Mouse (Mus musculus) brain, embryonic 14.5 days (tissue): ENCODE measurements around the gene Cfap36.
A peak's percentile ranks its signal among the peaks of the same experiment; 100 is the strongest.

ENCODE experiments used
- CTCF ChIP-seq: fragments of 200-500 bp; IDR thresholded peaks from 2 replicates; pipeline ENCODE4 v1.5.1; 2012; ENCODE audit warnings: inconsistent platforms, mild to moderate bottlenecking, moderate library complexity, borderline replicate concordance; ENCODE audit not compliant: insufficient read depth, insufficient read length; ENCODE audit errors: extremely low read depth
- POLR2A ChIP-seq: fragments of 200-500 bp; IDR thresholded peaks from 2 replicates; pipeline ENCODE4 v1.6.1; 2012; ENCODE audit warnings: mild to moderate bottlenecking, inconsistent platforms, borderline replicate concordance; ENCODE audit not compliant: poor library complexity, insufficient read depth, insufficient read length, severe bottlenecking; ENCODE audit errors: extremely low read depth

GRCm38 (mm10) chr11:29172563-29173124 is 74.6 kb downstream of the Cfap36 start, which contains the start of gene Ppp4r3b:
- TF ChIP-seq POLR2A (peak; percentile 61; the same call in 1 of the 2 replicates), CTCF (no peak)
